Mouse (Mus musculus): ENCODE results near the gene Glud1.

GRCm38 (mm10) chr14:34351660-34352059, 41.1 kb downstream of the Glud1 start:
- TF ChIP-seq POLR2A (IDR thresholded peaks at IDR 0.05; ENCODE audit: insufficient read length, low read depth) = no peak
- no peak for TF ChIP-seq POLR2AphosphoS2 (IDR thresholded peaks at IDR 0.05; ENCODE audit: insufficient read length, low read depth)
- TF ChIP-seq SRF (IDR thresholded peaks at IDR 0.05; ENCODE audit: control insufficient read depth, insufficient read length, low read depth) = no peak

Data from myocyte (in vitro differentiated cells).